Mouse (Mus musculus) heart, adult 9 months (tissue): ENCODE results near the gene Vmn2r8.
A peak's percentile ranks its signal among the peaks of the same experiment; 100 is the strongest.
"Not testable (repeated sequence)": the region's sequence is repeated elsewhere in the genome, so short reads cannot be mapped to it uniquely, and the experiment has no call there.

Experiments
- DNase-seq, 2 experiments: peaks; one replicate each; pipeline ENCODE4 v3.0.0; 2022; ENCODE audit warnings: low spot score in 2 of 2

Gene Vmn2r8

GRCm38 (mm10) chr5:108808750-108809149, at the start of gene Vmn2r8:
Gene Vmn2r8, minus strand, starts transcription at chr5:108808850.
- DNase-seq: not testable (repeated sequence)

GRCm38 (mm10) chr5:108852501-108852900, 43.9 kb upstream of the Vmn2r8 start, which contains the start of gene Vmn2r9:
Gene Vmn2r9, minus strand, starts transcription at chr5:108852601.
- not testable (repeated sequence) for DNase-seq

GRCm38 (mm10) chr5:108849466-108849865, 40.8 kb upstream of the Vmn2r8 start:
- no peak for DNase-seq

GRCm38 (mm10) chr5:108836156-108836555, 27.5 kb upstream of the Vmn2r8 start:
- DNase-seq: no peak

- DNase-seq: no peak
These were observed 14.6 kb upstream of the Vmn2r8 start for GRCm38 (mm10) chr5:108823276-108823675.

- peak in 1 of 2 experiments; percentile 1 for DNase-seq
These were observed 5.0 kb downstream of the Vmn2r8 start for GRCm38 (mm10) chr5:108803646-108804045.

GRCm38 (mm10) chr5:108795263-108795662, 13.4 kb downstream of the Vmn2r8 start, which contains the start of gene Tmed11:
Gene Tmed11, minus strand, starts transcription at chr5:108795363.
- DNase-seq: not testable (repeated sequence)

- not testable (repeated sequence) for DNase-seq
These were observed 18.3 kb downstream of the Vmn2r8 start for GRCm38 (mm10) chr5:108790385-108790784.

GRCm38 (mm10) chr5:108774630-108775306, 33.9 kb downstream of the Vmn2r8 start, which contains the start of gene Rnf212:
Gene Rnf212, minus strand, starts transcription at chr5:108774982.
- no peak for DNase-seq

- no peak for DNase-seq
These were observed 48.6 kb downstream of the Vmn2r8 start for GRCm38 (mm10) chr5:108760002-108760401.

GRCm38 (mm10) chr5:108758396-108758795, 50.3 kb downstream of the Vmn2r8 start:
- no peak for DNase-seq

- DNase-seq: not testable (repeated sequence)
These were observed 57.4 kb downstream of the Vmn2r8 start for GRCm38 (mm10) chr5:108751258-108751657.

GRCm38 (mm10) chr5:108750328-108751210, 58.1 kb downstream of the Vmn2r8 start:
- DNase-seq: no peak

GRCm38 (mm10) chr5:108744629-108745028, 64.0 kb downstream of the Vmn2r8 start:
- DNase-seq: no peak

- no peak for DNase-seq
These were observed 64.8 kb downstream of the Vmn2r8 start for GRCm38 (mm10) chr5:108743856-108744255.

- no peak for DNase-seq
These were observed 66.1 kb downstream of the Vmn2r8 start for GRCm38 (mm10) chr5:108742596-108742995.

GRCm38 (mm10) chr5:108741844-108742243, 66.8 kb downstream of the Vmn2r8 start:
- DNase-seq: no peak
